Mouse (Mus musculus): ENCODE results near the gene Sar1b. TPM values are rescaled to one million over a fixed set of nuclear protein-coding genes. Genes with fewer than 3 reads are reported as not detected.

The Sar1b gene
- total and polyA plus RNA-seq, 3 experiments: 64.2 to 149 (median 123) TPM

DNA sequence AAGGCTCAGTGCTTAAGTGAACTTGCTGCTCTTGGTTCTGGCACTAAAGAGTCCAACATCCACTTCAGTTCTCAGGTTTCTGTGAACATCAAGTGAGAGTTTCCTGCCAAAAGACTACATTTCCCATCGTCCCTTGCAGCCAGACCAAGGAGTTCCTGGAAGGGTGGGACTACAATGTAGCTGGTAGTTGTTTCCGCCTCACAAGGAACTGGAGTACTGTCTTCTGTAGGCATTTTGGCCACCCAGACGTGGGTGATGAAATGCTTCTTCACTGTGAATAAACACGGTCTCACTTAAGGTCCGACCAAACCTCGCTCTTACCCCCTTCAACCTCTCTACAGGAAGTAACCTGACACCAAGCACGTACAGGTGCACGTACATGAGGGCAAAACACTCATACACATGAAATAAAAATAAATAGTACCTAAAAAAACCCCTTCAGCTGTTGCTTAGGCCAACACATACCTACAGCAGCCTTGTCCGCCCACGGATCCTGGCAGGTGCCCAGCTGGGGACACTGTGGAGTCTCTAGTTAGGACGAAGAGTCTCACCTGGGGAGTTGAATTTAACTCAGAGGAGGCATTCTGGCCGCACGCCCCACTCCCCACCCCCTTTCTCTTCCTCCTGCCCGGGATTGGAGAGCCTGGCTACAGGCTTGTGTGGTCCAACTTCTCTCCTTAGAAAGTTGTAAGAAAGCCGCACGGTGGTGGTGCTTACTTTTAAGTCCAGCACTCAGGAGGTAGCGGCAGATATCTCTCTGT, 41.9 kb downstream of the Sar1b start:
- no peaks in the 10 kb centered on the region for H3K4me1 ChIP-seq (ENCODE audit: control insufficient read depth, insufficient read depth, low read length)
- WGBS: 18% methylated on average over 17 of the region's 17 CpGs
- TF ChIP-seq POLR2A (IDR thresholded peaks at IDR 0.05; ENCODE audit: insufficient read depth, low read depth, low read length) (peak; percentile 86), CTCF (IDR thresholded peaks at IDR 0.05) (no peak), EP300 (IDR thresholded peaks at IDR 0.05; ENCODE audit: insufficient read depth, low read depth, low read length) (peak; percentile 55; the same call in 1 of the 2 replicates)
- no peaks in the 10 kb centered on the region for H3K27me3 ChIP-seq (ENCODE audit: control insufficient read depth, insufficient read depth, low read length)
- DNase-seq: peak; percentile 64 to 77
- H3K9ac ChIP-seq (ENCODE audit: low read depth, low read length): peak overlapping the region; percentile 48
- peak overlapping the region; percentile 51 for H3K4me3 ChIP-seq
- no peaks in the 10 kb centered on the region for H3K79me2 ChIP-seq (replicated peaks; ENCODE audit: control insufficient read depth, insufficient read depth, low read length)
- H3K27ac ChIP-seq: peak overlapping the region; percentile 34
- no peaks in the 10 kb centered on the region for H3K36me3 ChIP-seq (ENCODE audit: control insufficient read depth, insufficient read depth, low read length)
- intact Hi-C loops (cut with DNase I): no loop called here

DNA sequence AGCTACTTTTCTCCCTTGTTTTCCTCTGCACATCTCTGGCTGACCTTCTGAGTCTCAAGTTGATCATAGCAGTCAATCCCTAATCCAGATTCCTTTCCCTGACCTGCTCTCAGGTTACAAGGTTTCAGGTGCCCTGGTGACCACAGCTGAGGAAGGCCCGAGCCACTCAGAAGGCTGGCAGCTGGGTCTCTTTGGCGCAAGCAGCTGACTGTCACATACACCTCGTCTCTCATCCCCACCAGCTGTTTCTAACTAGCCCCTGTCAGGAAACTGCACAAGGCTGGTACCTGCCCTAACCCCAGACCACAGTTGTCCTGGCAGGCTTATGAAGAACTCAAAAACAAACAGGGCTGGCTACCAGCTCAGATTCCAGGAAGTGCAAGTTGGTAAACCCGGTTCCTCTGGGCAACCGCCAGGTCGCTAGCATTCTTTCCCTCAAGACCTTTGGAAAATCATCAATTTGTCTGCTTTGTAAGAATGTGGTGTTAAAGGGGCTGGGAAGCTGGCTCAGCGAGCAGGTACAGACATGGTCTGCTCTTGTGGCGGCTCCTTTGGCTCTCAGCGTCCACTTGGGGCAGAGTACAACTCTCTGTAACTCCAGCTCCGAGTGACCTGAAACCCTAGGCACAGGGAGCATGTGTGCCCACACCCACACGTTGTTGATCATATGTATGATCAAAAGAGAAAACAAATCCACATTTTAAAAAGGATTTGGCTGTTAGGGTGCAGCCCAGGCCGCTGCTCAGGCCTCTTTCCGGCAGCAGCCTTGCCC, 43.8 kb downstream of the Sar1b start:
- Histone ChIP-seq H3K36me3 (ENCODE audit: control insufficient read depth, insufficient read depth, low read length) (no peaks in the 10 kb centered on the region), H3K4me3 (no peak overlapping the region), H3K4me1 (ENCODE audit: control insufficient read depth, insufficient read depth, low read length) (no peaks in the 10 kb centered on the region), H3K27me3 (ENCODE audit: control insufficient read depth, insufficient read depth, low read length) (no peaks in the 10 kb centered on the region), H3K27ac (no peak overlapping the region), H3K9ac (ENCODE audit: low read depth, low read length) (no peak overlapping the region), H3K79me2 (replicated peaks; ENCODE audit: control insufficient read depth, insufficient read depth, low read length) (no peaks in the 10 kb centered on the region)
- 57% methylated on average over 13 of the region's 13 CpGs for WGBS
- intact Hi-C loops (cut with DNase I): no loop called here
- no peak for TF ChIP-seq EP300 (IDR thresholded peaks at IDR 0.05; ENCODE audit: insufficient read depth, low read depth, low read length)
- TF ChIP-seq CTCF (IDR thresholded peaks at IDR 0.05): no peak
- no peak for TF ChIP-seq POLR2A (IDR thresholded peaks at IDR 0.05; ENCODE audit: insufficient read depth, low read depth, low read length)
- no peak for DNase-seq

DNA sequence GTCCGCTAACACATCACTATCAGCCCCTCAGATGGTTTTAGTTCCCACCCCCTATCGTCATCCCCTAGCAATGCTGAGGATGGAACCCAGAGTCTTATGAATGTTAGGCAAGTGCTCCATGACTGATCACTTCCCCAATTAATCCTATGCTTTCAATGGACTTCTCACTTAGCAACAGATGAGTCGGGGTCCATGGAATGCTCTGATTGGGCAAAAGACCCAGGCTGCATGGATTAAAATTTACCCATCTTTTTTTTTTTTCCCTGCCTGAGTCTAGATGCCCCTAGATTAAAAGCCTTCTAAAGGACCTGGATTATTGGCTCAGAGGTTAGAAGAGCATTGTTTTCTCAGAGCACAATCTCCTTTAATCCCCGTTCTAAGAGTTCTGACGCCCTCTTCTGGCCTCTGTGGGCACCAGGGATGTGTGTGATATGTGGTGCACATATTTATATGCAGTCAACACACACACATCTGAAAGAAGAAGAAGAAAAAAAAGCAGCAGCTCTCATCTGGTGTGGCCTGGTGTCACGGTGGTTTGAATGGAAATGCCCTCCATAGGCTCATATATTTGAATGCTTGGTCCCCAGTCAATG, 46.2 kb downstream of the Sar1b start:
- Histone ChIP-seq H3K27me3 (ENCODE audit: control insufficient read depth, insufficient read depth, low read length) (no peaks in the 10 kb centered on the region), H3K4me1 (ENCODE audit: control insufficient read depth, insufficient read depth, low read length) (no peaks in the 10 kb centered on the region), H3K27ac (no peak overlapping the region), H3K4me3 (no peak overlapping the region), H3K9ac (ENCODE audit: low read depth, low read length) (no peak overlapping the region), H3K79me2 (replicated peaks; ENCODE audit: control insufficient read depth, insufficient read depth, low read length) (no peaks in the 10 kb centered on the region), H3K36me3 (ENCODE audit: control insufficient read depth, insufficient read depth, low read length) (no peaks in the 10 kb centered on the region)
- TF ChIP-seq EP300 (IDR thresholded peaks at IDR 0.05; ENCODE audit: insufficient read depth, low read depth, low read length) (no peak), CTCF (IDR thresholded peaks at IDR 0.05) (peak; percentile 25)
- intact Hi-C loops (cut with DNase I): no loop called here
- 57% methylated on average over 6 of the region's 6 CpGs for WGBS
- peak in 1 of 2 experiments; percentile 31 for DNase-seq

DNA sequence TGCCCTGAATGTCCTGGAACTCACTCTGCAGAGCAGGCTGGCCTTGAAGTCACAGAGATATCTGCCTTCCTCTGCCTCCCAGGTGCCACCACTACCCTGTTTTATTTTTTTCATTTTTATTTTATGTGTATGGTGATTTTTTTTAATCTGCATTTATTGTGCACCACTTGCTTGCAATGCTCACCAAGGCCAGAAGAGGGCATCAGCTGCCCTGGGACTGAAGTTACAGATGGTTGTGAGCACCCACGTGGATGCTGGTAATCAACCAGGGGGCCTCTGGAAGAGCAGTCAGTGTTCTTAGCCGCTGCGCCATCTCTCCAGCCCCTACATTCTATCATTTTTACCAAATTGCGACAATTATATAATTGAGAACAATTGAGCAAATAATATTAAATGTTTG, 47.7 kb downstream of the Sar1b start:
- no peak overlapping the region for H3K4me3 ChIP-seq
- H3K27me3 ChIP-seq (ENCODE audit: control insufficient read depth, insufficient read depth, low read length): no peaks in the 10 kb centered on the region
- no peak for TF ChIP-seq EP300 (IDR thresholded peaks at IDR 0.05; ENCODE audit: insufficient read depth, low read depth, low read length)
- TF ChIP-seq POLR2A (IDR thresholded peaks at IDR 0.05; ENCODE audit: insufficient read depth, low read depth, low read length): no peak
- peak; percentile 56 for TF ChIP-seq CTCF (IDR thresholded peaks at IDR 0.05)
- no peak for DNase-seq
- intact Hi-C loops (cut with DNase I): no loop called here
- H3K9ac ChIP-seq (ENCODE audit: low read depth, low read length): no peak overlapping the region
- H3K79me2 ChIP-seq (replicated peaks; ENCODE audit: control insufficient read depth, insufficient read depth, low read length): no peaks in the 10 kb centered on the region
- H3K27ac ChIP-seq: no peak overlapping the region
- WGBS: 85% methylated on average over 4 of the region's 4 CpGs
- no peaks in the 10 kb centered on the region for H3K4me1 ChIP-seq (ENCODE audit: control insufficient read depth, insufficient read depth, low read length)
- no peaks in the 10 kb centered on the region for H3K36me3 ChIP-seq (ENCODE audit: control insufficient read depth, insufficient read depth, low read length)

DNA sequence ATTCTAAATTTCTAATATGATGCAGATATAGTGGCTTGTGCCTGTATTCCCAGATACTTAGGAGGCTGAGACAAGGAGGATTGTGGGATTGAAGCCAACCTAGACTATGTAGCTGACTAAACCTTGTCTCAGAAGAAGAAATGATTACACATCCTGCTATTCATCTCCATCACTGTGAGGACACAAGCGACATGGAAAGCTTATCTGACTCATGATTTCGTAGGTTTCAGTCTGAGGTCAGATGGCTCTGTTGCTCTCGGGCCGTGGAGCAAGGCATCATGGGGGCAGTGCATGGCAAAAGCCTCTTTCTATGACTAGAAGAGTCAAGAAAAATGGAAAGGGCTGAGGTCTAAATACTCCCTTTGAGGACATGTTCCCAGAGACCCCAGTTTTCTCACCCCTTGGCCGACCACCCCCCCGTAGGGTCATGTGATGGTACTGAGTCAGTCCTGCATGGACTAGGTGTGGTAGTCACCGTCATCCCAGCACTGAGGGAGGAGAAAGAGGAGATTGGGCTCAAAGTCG, 48.6 kb downstream of the Sar1b start:
- Histone ChIP-seq H3K27ac (no peak overlapping the region), H3K4me1 (ENCODE audit: control insufficient read depth, insufficient read depth, low read length) (no peaks in the 10 kb centered on the region), H3K27me3 (ENCODE audit: control insufficient read depth, insufficient read depth, low read length) (no peaks in the 10 kb centered on the region), H3K79me2 (replicated peaks; ENCODE audit: control insufficient read depth, insufficient read depth, low read length) (no peaks in the 10 kb centered on the region), H3K4me3 (no peak overlapping the region), H3K9ac (ENCODE audit: low read depth, low read length) (no peak overlapping the region), H3K36me3 (ENCODE audit: control insufficient read depth, insufficient read depth, low read length) (no peaks in the 10 kb centered on the region)
- intact Hi-C loops (cut with DNase I): no loop called here
- DNase-seq: no peak
- 83% methylated on average over 8 of the region's 8 CpGs for WGBS
- TF ChIP-seq POLR2A (IDR thresholded peaks at IDR 0.05; ENCODE audit: insufficient read depth, low read depth, low read length) (no peak), CTCF (IDR thresholded peaks at IDR 0.05) (no peak), EP300 (IDR thresholded peaks at IDR 0.05; ENCODE audit: insufficient read depth, low read depth, low read length) (no peak)

Measured in heart, adult 2 months (tissue).